Mouse (Mus musculus): Measurements from ENCODE around the gene Spag9.

Spag9 gene

DNA sequence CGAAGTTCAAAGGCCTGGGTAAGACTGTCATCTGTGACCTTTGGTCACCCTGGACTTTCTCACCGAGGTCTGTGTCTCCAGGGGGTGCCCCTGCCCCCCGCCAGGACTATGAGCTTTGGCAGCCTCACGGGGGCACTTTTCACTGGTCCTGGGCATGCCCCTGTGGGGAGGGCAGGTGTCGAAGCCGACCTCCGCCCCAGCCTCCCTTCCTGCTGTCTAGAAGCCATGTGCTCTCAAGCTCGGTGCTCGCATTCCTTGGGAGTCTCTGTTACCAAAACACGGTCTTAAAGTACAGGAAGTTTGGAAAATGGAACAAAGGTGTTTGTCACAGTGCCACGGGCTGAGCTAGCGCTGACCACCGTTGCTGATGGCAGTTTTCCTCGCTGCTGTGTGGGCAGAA is 162.6 kb downstream of the Spag9 start:
- DNase-seq (ENCODE audit: low spot score) = no peak

DNA sequence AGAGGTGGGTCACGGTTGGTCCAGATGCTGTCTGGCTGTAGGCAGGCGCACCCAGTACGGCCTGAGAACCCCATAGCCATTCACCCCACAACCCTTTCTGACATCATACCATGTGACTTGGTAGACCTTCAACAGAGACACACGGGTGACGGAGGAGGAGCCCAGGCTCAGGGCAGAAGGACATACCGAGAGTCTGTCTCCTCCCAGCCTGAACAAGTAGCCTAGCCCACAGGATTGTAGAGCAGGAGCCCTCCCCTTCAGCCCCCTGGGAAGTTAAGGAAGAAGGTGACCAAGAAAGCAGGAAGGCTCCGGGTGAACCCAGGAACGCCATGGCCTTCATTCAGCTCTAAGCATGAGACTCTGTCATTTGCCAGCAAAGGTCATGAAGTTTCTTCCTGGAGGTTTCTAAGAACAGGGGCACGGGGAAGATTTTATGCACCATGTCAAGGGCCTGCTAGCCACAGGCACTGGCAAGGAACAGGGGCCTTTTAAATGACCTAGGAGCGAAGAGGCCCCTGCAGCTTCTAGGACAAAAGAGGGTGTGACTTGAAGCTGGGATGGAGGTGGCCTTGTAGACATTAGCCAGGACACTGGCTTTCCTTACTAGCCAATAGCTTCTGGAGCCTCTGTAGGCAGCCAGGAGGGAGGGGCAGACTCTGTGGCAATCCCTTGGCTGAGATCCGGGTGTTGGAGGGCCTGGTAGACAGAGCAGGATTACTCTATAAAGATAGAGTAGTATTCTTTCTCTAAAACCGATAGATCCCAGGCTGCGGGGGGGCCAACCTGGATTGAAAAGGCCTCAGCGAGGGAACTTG is 163.4 kb downstream of the Spag9 start:
- no peak for DNase-seq (ENCODE audit: low spot score)

DNA sequence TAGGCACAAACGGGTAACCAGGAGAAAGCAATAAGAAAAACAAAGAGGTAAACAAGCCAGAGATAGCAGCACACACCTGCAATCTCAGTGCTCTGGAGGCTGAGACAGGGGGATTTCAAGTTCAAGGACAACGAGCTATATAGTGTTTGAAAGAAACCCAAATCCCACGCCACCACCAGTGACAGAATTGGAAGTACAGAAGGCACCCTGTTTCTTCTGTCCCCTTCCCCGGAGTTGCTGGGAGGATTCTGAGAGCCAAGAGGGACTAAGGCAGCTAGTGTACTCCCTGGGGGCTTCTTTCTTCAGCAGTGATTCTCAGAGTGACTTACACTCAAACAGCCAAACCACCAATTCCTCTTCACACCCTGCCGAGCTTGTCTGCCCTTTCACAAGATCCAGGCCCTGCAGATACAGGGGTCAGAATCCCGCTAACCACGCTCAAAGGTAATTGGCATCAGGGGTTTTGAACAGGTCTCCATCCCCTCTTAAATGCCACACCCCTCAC is 164.1 kb downstream of the Spag9 start:
- no peak for DNase-seq (ENCODE audit: low spot score)

DNA sequence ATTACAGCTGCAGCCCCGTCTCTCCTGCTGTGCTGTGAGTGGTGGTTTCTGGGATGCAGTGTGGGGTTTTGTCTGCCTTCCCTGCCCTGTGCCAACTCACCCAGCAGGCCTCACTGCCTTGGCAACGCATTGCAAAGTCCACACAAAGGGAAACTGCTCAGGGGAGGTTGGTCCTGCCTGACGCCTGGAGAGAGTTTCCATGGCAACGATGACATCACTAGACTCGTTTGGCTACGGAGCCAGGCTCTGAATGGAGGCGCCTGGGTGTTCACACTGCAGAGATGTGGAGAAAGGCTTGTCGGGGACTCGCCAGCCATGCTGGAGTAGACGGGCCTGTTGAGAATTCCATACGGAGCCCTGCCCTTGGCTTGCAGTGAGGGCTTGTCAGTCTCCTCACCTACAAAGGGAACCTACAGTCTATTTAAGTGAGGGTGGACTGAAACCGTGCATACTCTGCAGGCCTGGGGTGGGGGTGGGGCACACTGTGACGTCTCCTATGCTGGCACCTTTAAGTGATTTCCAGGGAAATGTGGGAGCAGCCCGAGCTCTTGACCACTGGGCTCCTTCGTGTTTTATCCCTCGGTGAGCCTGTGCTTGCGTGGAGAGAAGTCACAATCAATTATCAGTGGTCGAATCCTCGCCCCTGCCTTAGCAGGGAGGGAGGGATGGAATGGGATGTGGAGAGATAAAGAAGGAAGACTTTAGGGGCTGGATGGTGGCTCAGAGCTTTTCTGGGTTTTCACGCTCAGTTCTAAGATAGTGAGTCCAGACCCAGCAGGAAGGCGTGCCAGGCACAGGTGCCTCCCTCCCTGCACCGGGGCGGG is 164.8 kb downstream of the Spag9 start:
- peak; percentile 26 for DNase-seq (ENCODE audit: low spot score)

- no peak for DNase-seq (ENCODE audit: low spot score)
Observed at GRCm38 (mm10) chr11:94161267-94161646, 165.4 kb downstream of the Spag9 start.

DNA sequence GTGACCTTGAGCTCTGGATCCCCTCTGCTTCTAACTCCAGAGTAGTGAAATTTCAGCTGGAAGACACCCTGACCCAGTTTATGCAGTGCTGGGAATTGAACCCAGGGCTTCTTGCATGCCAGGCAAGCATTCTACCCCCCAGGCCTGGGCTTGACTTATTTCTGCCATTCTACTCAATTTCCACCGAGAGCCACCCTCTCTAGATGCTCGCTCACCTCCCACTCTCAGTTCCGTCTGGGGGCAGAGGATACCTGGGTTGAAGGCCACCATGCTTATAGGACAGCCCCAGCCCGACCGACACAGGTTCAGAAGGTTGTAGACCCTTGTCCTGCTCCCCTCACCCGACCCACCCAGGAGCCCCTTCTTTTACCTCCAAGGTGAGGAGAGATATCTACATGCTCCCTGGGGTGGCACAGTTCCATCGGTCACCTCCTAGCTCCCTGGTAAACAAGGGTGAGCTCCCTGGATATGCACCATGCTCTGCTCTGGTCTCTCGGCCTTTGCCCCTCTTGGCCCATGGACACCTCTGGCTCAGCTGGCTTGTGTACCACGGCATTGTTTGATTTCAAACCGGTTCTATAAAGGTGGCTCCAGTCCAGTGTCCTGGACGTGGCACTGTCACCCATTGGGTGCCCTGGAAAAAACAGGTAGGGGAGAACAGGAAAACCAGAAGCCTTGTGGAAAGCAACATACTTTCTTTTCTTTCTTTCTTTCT is 166.1 kb downstream of the Spag9 start:
- no peak for DNase-seq (ENCODE audit: low spot score)

GRCm38 (mm10) chr11:94163005-94163767 is 167.3 kb downstream of the Spag9 start:
- DNase-seq (ENCODE audit: low spot score) = no peak

DNA sequence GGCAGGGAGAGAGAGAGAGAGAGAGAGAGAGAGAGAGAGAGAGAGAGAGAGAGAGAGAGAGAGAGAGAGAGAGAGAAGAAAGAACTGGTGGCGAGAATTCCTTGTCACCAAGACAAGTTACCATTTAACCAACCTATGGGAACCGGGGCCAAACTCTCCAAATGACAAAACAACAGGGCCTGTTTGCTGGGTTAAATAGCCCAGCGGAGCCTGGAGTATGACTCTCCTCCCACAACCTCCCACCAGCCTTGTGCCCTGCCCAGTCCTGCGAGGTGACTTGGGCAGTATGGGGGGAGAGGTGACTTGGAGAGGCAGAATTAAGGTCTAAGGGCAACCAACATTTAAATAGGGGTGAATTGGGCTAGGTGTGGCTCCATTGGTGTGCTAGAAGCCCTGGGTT is 169.9 kb downstream of the Spag9 start:
- DNase-seq (ENCODE audit: low spot score) = no peak

DNA sequence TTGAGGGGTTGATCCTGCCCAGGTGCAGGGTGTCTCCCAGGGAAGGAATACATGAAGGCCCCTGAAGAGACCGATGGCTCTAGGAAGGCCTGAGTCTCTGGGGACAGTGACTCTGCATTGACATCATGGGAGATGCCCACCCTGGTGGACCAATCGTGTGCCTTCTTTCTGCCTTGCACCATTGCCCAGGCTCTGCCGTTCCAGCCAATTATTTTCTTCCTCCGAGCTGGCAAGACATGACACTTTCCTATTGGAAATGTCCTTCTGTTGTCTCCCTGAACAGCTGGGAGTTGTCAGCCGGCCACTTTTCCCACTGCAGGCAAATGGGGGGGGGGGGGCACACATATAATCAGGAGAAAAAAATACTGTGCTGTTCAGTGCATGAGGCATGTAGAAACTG is 172.3 kb downstream of the Spag9 start:
- no peak for DNase-seq (ENCODE audit: low spot score)

DNA sequence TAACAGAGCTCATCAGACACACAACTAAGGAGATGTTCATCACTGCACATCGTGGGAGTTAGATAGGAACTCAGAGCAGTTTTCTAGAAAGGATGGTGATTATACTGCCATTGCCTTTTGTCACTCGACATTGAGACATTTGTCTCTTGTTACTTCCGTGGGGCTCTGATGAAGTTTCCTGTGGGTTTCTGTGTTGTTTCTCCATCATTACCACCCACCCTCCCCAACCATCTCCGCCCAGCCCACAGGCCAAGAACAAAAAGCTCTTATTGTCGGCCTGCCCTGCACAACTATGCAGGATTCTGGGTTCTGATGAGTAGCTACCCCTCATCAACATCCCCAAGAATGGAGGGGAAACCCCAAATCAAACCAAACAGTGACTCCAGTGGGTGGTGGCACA is 173.7 kb downstream of the Spag9 start:
- no peak for DNase-seq (ENCODE audit: low spot score)

GRCm38 (mm10) chr11:94171691-94172090 is 175.8 kb downstream of the Spag9 start:
- no peak for DNase-seq (ENCODE audit: low spot score)

- no peak for DNase-seq (ENCODE audit: low spot score)
Observed at GRCm38 (mm10) chr11:94172186-94172585, 176.3 kb downstream of the Spag9 start.

- DNase-seq (ENCODE audit: low spot score) = no peak
Observed at GRCm38 (mm10) chr11:94173726-94174146, 177.8 kb downstream of the Spag9 start.

GRCm38 (mm10) chr11:94175288-94175687 is 179.4 kb downstream of the Spag9 start:
- DNase-seq (ENCODE audit: low spot score) = no peak
